Mouse (Mus musculus) ES-E14 (cell line): Measurements from ENCODE around the gene Ift74.

Source experiments
- HCFC1 ChIP-seq: IDR thresholded peaks from 2 replicates; pipeline ENCODE4 v1.6.1; 2012; ENCODE audit warnings: low read length, inconsistent platforms, borderline replicate concordance; ENCODE audit not compliant: insufficient read depth
- ZC3H11A ChIP-seq: IDR thresholded peaks from 2 replicates; pipeline ENCODE4 v1.6.1; 2012; ENCODE audit warnings: low read depth, mild to moderate bottlenecking, inconsistent platforms, low read length, borderline replicate concordance

- no peak for TF ChIP-seq ZC3H11A
- no peak for TF ChIP-seq HCFC1
Measured at GRCm38 (mm10) chr4:94614627-94615006, 326 bp downstream of the Ift74 start.
